Mouse (Mus musculus): ENCODE data around the gene Tspan7.

The Tspan7 gene

DNA sequence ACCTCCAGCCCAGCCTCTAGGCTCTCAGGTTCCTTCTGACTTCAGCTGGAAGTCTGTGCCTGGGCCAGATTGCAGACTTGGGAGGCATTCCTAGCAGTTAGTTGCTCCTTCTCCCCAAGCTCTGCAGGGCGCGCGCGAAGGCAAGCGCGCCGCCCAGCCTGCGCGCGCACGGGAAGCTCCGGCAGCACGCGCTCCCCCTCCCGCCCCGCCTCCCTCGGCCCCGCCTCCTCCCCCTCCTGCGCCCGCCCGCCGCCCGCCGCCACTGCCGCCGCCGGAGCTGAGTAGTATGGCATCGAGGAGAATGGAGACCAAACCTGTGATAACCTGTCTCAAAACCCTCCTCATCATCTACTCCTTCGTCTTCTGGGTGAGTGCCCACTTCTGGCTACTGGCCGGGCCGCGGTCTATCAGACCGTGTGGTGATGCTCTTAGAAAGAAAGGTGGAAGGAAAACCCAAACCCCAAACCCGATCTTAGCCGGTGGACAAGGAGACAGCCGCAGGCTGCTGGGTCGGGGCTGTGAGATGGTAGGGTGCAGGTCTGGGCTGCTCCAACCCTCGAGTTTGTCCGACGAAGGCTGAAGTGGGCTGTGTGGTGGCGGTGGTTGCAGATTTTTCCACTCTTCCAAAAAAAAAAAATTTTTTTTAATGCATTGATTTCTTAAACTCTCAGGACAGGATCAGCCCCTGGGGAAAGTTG lies at the start of gene Tspan7:
TSS of gene Tspan7 (plus strand) at position 287 of the 698 bp plus-strand sequence.
- no peak for DNase-seq (ENCODE audit: low spot score in 2 of 2)

DNA sequence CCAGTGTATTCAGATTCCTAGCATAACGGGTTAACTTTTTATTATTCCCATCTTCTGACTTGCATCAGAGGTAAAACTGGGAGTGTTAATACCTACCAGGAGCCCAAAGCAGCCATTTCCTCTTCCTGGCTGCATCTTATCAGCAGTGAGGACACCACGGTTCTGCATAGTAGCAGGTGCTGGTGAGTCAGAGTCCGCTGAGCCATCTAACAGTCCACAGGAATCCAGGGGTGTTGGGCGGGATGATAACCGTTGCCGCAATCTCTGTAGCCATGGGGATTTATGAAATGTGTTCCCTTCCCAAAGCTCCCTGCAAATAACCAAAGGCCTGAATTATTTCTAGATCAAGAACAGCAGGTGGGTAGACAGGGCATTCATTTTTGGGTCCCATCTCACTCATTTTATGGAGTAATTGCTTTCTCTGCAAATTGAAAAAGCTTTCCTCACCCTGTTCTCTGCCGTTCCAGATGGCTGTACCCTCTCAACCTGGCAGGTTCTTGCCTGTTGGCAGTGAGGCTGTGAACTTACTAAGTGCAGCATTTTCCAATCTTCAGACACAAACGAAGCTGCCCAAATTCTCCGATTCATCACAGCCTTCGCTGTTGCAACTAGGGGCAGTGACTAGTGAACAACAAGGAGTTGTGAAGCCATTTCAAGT lies 35.5 kb upstream of the Tspan7 start:
- DNase-seq (ENCODE audit: low spot score in 2 of 2): no peak

DNA sequence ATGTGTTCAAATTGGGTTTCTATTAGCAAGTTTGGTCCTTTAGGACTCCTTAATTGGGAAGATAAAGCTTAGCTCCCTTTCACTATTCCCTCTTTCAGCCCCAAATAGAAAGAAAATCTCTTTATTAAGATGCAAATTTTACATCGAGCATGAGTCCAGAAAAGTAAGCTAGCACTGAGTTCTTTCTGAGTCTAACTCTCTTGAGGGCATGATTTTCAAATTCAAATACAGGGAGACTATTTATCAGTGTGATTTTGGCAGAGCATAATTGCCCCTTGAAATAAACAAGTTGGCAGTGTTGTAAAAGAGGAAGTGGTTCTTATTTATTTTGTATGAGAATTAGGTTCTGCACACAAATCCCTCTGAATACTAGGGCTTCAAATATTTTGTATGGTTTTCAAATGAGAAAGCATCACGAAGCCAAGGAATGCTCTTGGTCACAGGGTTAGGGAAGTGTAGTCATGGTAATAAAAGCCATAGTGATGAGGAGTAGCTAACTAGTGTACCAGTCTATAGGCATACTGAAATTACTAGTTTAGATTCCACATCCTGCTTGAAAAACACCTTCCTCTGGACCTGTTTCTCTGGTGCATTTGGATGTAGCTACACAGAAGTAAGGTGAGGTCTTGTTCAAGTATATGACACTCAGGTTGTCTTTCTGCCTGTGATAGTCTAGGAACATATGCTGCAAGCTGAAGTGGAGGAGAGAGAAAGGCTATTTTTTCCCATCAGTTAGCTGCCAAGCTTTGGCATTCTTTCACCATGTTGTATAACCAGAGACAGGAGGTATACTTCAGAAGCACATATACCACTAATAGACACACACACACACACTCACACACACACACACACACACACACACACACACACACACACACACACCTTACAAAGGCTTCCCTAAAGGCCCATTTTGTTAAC lies 34.6 kb upstream of the Tspan7 start:
- no peak for DNase-seq (ENCODE audit: low spot score in 2 of 2)

DNA sequence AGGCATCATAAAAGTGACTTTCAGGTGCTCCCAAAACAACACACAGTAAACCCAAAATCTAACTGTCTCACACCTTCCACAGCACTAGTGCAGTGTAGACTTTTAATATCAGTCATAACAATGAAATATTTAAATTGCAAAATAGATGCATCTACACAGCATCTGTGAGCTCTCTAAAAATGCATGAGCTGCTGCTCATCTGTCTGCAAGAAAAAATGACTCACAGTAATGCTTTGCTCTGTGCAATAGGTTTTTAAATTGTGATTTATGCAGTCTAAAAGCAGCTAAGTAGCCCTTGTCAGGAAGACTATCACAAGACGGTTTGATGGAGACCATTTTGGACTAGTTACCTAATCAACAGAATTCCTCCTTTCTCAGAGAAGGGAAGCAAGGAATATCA lies 31.2 kb upstream of the Tspan7 start:
- no peak for DNase-seq (ENCODE audit: low spot score in 2 of 2)

DNA sequence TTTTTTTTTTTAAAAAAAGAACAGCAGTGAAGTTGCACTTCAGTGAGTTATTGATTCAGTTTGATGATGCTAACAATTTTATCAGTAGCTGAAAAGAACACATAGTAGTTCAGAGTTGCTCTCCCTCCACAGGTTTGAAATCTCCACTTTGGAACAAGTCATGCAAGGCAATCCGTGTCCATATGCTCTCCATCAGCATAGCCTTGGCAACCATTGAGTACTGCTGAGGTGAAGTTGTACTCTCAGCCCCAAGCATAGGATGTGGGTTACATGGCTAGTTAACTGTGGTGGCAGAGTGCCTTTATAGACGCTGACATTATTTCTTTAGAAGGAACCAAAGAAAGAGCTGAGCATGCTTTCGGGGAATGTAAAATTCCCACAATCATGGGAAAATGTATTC lies 27.7 kb upstream of the Tspan7 start:
- no peak for DNase-seq (ENCODE audit: low spot score in 2 of 2)

DNA sequence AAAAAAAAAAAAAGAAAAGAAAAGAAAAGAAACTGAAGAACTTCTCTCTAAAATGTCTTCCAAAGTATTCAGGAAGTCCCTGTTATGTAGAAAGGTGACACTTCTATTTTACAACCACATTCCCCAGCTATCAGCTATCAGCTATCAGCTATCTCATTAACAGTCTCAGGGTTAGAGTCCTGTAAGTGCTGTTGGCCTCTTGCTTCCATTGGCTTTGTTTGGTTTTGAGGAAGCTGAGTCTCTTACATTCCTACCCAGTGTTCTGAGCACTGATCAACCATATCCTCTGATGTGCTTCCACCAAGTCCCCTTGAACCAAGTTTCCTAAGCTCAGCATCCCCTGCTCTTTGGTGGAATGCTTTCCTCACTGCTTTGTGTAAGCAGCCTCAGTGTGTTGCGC lies 7.9 kb upstream of the Tspan7 start:
- no peak for DNase-seq (ENCODE audit: low spot score in 2 of 2)

DNA sequence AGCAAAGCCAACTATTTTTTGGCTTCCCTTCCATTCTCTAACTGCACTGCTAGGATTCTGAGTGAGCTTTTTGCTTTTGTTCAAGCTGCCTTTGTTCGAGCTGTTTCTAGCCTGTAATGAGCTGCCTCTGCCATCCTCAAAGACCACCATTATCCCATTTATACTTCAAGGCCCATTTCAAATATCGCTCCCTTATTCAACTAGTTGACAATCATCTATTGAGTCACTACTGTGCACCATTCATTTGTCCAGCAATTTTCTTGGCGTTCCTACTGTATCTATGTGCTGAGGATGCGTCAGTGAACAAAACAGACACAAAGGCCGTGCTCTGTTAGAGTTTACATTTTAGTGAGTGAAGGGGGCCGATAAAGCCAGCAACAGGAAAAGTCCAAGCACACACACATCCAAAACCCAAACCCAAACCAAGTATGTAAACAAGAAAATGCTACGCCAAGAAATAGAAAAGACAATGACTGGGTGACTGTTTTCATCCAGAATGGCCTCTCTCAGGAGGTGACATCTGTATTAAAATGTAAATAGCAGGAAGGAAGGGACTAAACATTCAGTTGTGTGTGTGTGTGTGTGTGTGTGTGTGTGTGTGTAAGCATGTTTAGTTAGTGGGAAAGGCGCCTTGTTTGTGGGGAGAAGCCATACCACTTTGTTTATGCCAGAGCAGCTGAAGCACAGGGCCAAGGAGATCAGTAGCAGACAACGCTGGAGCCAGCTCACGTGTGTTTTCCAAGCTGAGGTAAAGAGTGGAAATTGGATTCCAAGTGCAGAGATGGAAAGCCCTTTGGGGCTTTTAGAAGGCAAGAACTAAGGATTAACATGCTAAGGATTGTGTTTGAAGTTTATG lies 5.7 kb upstream of the Tspan7 start:
- DNase-seq (ENCODE audit: low spot score in 2 of 2): no peak

DNA sequence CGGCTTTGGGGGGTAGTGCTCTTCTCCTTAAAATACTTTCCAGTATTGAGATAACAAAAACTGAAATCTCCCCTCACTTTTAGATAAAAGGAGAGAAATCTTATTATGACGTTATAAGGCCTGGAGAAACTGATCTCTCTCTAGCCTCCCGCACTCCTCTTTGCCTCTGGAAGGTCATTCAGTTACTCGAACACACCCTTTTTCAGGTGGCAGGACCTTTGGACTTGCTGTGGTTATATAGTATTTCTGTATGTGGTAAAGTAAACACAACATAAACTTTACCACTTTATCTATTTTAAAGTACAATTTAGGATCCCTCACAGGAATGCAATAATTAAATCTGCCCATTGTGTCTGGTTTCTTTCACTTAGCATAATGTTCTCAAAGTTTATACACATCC lies 5.0 kb upstream of the Tspan7 start:
- DNase-seq (ENCODE audit: low spot score in 2 of 2): no peak

DNA sequence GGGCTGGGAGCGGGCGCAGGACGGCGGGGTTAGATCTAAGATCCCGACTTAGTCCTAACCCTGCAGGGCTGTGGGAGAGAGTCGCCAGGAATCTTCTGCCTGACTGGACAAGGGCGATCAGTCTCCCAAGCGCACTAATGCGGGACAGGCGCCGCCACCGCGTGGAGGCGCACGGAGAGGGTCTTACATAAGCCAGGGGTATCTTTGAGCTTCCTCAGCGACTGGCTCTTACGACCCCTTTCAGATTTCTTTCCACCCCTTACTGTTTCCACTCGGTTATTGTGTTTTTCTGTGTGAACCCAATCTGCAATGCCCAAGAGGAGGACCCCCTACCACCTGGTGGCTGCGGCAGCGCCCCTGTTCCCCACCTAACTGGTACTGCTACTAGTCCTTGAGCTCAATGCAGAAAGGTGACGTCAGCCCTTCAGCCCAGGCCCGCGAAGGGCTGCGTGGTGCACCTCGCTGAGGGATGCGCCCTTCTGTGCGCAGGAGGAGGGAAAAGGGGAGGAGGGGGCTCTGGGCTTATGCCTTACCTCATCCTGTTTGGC lies 780 bp downstream of the Tspan7 start:
- DNase-seq (ENCODE audit: low spot score in 2 of 2): no peak

DNA sequence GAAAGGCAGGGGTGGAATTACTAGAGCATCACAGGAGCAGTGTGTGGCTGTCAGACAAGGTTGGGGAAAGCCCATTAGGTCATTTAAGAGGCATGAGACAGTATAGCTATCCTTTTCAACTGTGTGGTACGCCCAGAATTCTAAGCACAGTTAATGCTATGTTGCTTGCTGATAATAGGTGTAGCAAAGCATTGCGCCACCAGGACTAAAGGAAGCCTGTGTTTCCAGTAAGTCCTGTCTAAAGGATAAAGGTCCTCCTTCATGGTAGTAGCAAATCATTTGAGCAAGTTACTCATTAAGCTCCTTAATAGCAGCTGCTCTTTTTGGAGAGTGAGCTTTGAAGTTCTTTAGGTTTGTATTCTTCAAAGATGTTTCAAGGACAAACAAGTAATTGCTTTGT lies 13.6 kb downstream of the Tspan7 start:
- DNase-seq (ENCODE audit: low spot score in 2 of 2): no peak

DNA sequence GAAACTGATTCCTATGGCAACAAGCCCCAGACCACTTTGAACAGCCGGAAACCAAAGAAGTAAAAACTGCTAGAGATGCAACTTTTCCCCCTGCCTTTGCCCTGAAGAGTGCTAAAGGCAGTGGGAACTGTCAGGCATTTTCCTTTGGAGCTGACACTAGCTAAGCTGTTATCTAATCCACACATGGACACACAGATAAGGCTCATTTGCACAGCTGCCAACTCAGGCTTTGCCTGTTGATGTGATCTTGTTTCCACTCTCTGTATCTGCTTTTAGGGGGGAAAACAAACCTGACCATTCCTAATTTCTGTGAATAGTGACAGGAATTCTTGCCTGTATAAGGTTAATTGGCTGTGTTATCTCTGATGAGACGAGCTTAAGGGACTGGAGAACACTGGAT lies 17.7 kb downstream of the Tspan7 start:
- no peak for DNase-seq (ENCODE audit: low spot score in 2 of 2)

DNA sequence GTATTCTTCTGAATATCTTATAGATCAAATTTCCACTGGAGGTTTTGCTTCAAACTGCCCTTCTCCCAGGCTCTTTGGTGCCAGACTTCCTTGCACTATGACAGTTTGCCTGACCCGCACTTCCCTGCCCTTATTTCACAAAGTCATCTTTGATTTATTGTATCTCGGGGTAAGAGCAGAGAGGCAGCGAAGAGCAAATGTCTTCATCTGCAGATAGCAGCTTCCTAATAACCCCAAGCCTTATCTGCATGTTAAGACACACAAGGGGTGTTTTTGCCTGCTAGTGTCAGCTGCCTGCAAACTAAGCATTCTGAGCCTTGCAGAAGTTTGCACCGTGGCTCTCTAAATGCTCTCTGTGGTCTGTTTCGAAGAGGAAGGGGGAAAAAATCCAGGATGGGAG lies 29.5 kb downstream of the Tspan7 start:
- no peak for DNase-seq (ENCODE audit: low spot score in 2 of 2)

DNA sequence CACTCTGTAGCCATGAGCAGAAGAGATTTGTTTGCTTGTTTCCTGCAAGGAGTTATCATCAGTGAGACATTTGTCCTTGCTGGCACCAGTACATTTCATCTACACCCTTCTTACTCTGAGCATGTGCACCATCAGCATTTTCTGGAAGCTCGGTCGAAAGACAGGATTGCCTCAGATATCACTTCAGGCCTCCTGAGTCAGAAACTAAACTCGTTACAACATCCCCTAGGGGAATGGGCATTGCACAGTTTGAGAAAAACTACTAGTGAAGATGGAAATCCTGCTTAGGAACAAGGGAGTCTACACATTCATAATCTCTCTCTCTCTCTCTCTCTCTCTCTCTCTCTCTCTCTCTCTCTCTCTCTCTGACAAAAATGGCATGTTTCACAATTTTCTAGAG lies 30.0 kb downstream of the Tspan7 start:
- no peak for DNase-seq (ENCODE audit: low spot score in 2 of 2)

DNA sequence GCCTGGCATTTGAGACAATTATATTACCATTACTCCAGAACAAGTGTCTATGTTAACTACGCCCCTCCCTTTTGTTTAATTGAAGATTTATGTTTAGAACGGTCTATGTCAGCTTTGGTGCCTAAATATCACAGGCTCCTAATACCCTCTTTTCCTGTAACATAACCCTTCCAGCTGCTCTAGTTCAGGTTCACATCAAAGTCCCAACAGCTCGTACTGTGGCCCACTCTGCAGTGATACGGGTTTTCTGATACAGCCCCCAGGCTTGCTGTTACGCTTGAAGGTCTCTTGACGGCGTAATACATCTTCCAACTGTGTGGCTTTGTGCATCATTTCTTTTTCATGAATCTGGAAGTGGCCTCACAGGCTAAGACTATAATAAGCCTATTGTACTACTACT lies 31.5 kb downstream of the Tspan7 start:
- no peak for DNase-seq (ENCODE audit: low spot score in 2 of 2)

DNA sequence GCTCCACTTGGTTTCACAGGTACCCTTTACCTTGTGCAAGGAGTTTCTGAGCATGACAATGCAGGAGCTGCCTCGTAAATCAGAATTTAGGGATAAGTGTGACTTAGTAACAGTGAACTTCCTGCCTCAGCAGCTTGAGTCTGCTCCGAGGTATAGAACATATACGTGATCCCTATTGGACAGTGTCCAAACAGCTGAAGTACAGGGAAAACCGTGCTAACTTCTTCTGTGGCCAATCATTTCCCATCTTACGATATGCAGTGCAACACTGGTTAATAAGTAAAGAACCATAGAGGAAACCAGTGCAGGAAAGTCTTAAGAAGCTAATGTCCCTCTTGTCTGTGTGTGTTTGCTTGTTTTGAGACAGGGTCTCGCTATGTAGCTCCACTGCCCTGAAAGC lies 32.0 kb downstream of the Tspan7 start:
- DNase-seq (ENCODE audit: low spot score in 2 of 2): no peak

DNA sequence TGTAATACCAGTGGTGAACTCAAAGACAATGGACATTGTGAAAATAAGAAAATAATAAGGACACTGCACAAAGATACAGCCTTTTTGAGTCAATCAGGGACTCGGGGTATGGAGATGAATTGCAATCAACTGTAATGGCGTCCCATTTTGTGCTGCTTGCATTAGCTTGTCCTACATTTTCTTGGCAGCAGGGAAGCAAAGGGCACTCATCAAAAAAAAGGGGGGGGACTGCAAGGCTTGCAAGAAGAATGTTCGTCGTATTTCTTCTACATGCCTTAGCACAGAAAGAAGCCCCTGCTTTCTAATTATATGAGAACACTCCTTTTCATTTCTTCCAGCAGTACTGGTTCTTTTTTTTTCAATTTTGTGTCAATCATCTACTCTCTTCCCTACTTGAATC lies 32.8 kb downstream of the Tspan7 start:
- no peak for DNase-seq (ENCODE audit: low spot score in 2 of 2)

DNA sequence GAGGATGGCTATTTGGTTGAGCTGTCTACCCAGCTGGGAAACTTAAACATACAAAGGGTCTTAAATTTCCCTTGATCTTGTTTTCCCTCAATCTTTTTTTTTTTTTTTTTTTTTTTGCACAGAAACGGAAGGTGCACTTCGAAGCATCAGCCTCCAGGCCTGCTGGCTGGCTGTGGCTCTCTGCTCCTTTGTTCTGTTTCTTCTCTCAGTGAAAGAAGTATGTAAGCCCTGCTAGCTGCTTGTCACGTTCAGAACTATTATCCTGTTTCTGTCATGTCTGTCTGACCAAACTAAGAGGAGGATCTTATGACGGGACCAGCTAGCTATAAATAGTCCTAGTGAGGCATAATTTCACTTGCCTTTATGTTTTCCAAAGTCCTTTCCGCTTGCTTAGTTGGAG lies 33.6 kb downstream of the Tspan7 start:
- DNase-seq (ENCODE audit: low spot score in 2 of 2): no peak

DNA sequence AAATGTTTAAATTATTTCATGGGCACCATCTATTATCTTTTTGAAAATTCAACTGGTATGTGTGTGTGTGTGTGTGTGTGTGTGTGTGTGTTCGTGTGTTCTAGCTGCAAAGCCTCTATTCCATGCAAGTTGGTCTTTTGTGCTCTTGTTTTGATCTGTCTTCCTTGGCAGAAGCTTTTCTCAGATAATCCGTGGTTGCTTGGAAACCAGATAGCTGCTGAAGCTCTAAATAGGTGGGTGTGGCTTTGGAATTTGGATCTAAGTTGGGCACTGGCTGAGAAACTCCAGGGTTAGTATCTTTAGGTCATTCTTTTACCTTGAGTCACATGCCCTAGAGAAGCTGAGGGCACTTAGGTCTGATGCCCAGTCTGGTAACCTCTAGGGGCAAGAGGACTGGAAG lies 50.5 kb downstream of the Tspan7 start:
- no peak for DNase-seq (ENCODE audit: low spot score in 2 of 2)

DNA sequence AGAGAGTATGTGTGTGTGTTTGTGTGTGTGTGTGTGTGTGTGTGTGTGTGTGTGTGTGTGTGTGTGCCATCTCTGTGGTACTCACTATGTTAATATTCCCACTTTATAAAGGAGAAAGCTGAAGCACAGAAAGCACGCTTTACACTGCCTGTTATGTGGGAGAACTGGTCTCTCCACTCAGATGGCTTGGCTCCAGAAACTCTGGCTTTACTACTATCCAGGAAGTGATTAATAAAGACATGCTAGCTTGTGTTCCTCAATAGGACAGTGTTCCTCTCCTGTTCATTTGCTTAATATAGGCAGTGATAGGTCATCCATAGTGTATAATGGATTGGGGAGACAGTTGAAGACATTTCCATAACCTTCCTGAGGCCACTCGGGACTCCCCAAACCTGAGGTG lies 54.1 kb downstream of the Tspan7 start:
- no peak for DNase-seq (ENCODE audit: low spot score in 2 of 2)

DNA sequence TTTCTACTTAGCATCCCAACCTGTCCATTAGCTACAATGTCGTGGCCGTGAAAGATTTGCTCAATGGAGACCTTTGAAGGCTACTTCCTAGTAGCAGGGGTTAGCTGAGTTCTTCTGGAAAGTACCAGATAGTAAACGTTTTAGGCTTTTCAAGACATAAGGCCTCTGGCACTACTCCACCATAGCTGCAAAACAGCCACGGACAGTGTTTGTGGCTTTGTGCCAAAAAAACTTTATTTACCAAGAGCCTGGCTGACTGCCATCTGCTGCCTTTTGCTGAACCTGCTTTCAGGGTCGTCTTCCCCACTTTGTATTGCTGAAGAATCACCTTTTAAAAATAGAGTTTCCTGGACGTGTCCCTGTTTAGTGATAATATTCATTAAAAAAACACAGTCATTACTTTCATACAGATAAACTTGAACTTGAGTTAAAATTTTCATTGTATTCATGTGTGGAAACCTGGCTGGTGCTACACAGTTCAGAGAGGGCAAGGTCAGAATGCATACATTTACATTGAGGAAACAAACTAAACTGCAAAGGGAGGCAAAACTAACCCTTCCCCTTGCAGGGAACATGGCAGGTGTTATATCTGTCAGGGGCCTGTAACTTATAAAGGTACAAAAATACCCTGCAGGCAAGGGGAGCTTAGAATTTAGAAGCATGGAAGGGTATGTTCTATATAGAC lies 54.7 kb downstream of the Tspan7 start:
- DNase-seq (ENCODE audit: low spot score in 2 of 2): no peak

DNA sequence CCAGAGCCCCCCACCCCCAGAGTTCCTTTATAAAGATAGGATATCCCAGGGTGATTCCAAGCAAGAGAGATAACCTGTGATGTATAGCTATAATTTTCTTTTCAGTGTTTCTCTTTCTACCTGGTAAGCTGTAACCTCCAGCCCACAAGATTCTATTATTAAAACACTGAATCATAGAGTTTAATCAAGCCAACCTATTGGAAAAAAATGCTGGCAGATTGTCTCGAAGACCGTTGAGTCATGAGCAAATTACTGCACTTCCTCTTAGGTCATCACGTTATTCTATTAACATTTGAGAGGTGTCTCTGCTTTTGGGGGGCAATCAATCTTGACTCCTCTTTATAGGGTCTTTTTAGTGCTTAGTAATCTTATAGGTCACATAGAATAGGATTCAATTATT lies 61.9 kb downstream of the Tspan7 start:
- DNase-seq (ENCODE audit: low spot score in 2 of 2): no peak
